Mouse (Mus musculus) embryonic fibroblast, embryonic 13.5 days (primary cell): ENCODE measurements around the gene Ddx31. TPM values are rescaled to one million over a fixed set of nuclear protein-coding genes. Genes with fewer than 3 reads are reported as not detected.

Experiments used
- H3K27ac ChIP-seq: 2 replicates; pipeline ENCODE4 v1.5.1; 2012; ENCODE audit warnings: low read length, control low read depth, inconsistent platforms; ENCODE audit not compliant: insufficient read depth
- H3K4me1 ChIP-seq: 2 replicates; pipeline ENCODE4 v1.6.1; 2011; ENCODE audit warnings: low read length; ENCODE audit not compliant: control insufficient read depth, insufficient read depth
- H3K4me3 ChIP-seq: 2 replicates; pipeline ENCODE4 v1.5.1; 2011; ENCODE audit warnings: mild to moderate bottlenecking, control low read depth, low read length; ENCODE audit not compliant: insufficient read depth
- CTCF ChIP-seq: IDR thresholded peaks from 2 replicates; pipeline ENCODE4 v1.5.1; 2011; ENCODE audit warnings: mild to moderate bottlenecking, control low read depth, low read length, moderate library complexity, borderline replicate concordance; ENCODE audit not compliant: insufficient read depth
- POLR2A ChIP-seq: IDR thresholded peaks from 2 replicates; pipeline ENCODE4 v1.6.1; 2011; ENCODE audit warnings: low read depth, mild to moderate bottlenecking, control low read depth, low read length, moderate library complexity
- polyA plus RNA-seq: library from polyadenylated mRNA; stranded (reverse); fragments of >200 nt; gene quantifications from 2 replicates; pipeline ENCODE4 v1.2.4, GENCODE M21; 2011; ENCODE audit warnings: low read depth; ENCODE audit not compliant: missing spikeins, insufficient read length

The Ddx31 gene
- polyA plus RNA-seq, 1 experiment = 9.3 TPM

GRCm38 (mm10) chr2:28895876-28896275 lies 55.7 kb downstream of the Ddx31 start:
- no peak overlapping the region for H3K4me3 ChIP-seq
- no peak overlapping the region for H3K27ac ChIP-seq
- H3K4me1 ChIP-seq = no peaks in the 10 kb centered on the region
- no peak for TF ChIP-seq CTCF
- TF ChIP-seq POLR2A = no peak

GRCm38 (mm10) chr2:28897340-28897899 lies 57.2 kb downstream of the Ddx31 start:
- TF ChIP-seq CTCF = no peak
- Histone ChIP-seq H3K27ac (no peak overlapping the region), H3K4me3 (no peak overlapping the region), H3K4me1 (no peaks in the 10 kb centered on the region)

DNA sequence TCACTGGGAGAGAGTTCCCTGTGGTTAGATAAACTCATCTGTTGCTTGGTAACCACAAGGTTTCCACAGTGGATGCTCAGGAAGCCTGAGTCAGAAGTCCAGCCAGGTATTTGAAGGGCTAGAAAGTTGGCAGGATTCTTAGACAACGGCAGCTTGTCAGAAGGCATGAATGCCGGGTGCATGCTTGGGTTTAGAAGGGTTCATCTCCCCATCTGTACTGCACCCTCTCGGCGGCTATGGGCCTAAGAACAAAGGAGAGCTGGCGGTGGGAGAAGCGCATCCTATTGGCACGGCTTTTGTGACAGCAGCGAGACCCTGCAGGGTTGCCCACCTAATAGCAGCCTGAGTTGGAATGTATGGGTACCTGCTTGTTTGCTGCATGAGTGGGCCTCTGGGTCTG lies 62.1 kb downstream of the Ddx31 start:
- TF ChIP-seq POLR2A = no peak
- Histone ChIP-seq H3K4me1 (no peaks in the 10 kb centered on the region), H3K27ac (no peak overlapping the region), H3K4me3 (no peak overlapping the region)

- TF ChIP-seq CTCF (no peak), POLR2A (no peak)
- H3K4me3 ChIP-seq = no peak overlapping the region
- H3K4me1 ChIP-seq = no peaks in the 10 kb centered on the region
- H3K27ac ChIP-seq = no peak overlapping the region
Measured at GRCm38 (mm10) chr2:28903871-28904270, 63.7 kb downstream of the Ddx31 start.

DNA sequence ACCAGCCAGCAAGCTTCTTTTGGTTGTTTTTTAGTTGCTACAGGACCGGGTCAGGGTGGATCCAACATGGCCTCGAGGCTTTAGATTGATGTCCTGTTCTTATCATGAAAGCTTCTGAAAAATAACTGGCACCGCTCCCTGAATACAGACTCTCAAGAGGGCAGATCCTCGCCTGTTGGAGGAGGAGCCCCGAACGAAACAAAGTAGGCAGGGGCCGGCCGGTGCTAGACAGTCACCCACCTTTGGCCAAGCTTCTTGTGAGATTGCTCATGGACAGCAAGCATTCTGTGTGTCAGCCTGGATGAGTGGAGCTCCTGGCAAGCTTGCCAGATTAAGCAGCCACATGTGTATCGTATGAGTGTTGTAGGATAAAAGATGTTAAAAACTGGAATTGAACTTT lies 64.6 kb downstream of the Ddx31 start:
- H3K4me3 ChIP-seq = no peak overlapping the region
- TF ChIP-seq POLR2A = no peak
- TF ChIP-seq CTCF = no peak
- no peaks in the 10 kb centered on the region for H3K4me1 ChIP-seq
- H3K27ac ChIP-seq = no peak overlapping the region

DNA sequence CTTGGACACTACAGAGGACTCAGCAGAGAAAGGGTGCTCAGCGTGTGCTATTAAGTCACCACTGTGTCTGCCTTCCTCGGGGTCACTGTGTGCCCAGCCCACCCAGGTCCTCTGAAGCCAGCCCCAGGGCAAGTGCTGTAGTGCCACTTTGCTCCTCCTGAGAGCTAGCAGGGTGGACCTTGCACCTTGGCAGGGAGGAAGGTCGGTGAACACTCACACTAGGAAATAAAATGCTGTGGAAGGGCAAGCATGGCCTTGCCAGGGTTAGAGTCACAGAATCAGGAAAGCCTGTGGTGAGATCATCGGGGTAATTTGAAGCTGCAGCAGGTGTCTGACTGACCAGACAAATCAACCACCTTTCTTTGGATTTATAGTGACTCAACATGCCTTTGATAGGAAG lies 65.4 kb downstream of the Ddx31 start:
- Histone ChIP-seq H3K4me1 (no peaks in the 10 kb centered on the region), H3K4me3 (no peak overlapping the region), H3K27ac (no peak overlapping the region)
- TF ChIP-seq CTCF (no peak), POLR2A (no peak)

- no peak overlapping the region for H3K4me3 ChIP-seq
- no peak overlapping the region for H3K27ac ChIP-seq
- TF ChIP-seq CTCF = no peak
- no peak for TF ChIP-seq POLR2A
- no peaks in the 10 kb centered on the region for H3K4me1 ChIP-seq
Measured at GRCm38 (mm10) chr2:28907691-28908388, 67.6 kb downstream of the Ddx31 start.

- no peak overlapping the region for H3K27ac ChIP-seq
- no peaks in the 10 kb centered on the region for H3K4me1 ChIP-seq
- no peak overlapping the region for H3K4me3 ChIP-seq
- TF ChIP-seq CTCF (no peak), POLR2A (no peak)
Measured at GRCm38 (mm10) chr2:28908389-28909153, 68.4 kb downstream of the Ddx31 start.

GRCm38 (mm10) chr2:28909186-28909817 lies 69.1 kb downstream of the Ddx31 start:
- H3K4me3 ChIP-seq = no peak overlapping the region
- TF ChIP-seq POLR2A (no peak), CTCF (no peak)
- no peaks in the 10 kb centered on the region for H3K4me1 ChIP-seq

More at GRCm38 (mm10) chr2:28909186-28909817, 69.1 kb downstream of the Ddx31 start:
- no peak overlapping the region for H3K27ac ChIP-seq
